Mouse (Mus musculus): ENCODE results near the gene Dnajb13. TPM values are rescaled to one million over a fixed set of nuclear protein-coding genes. Genes with fewer than 3 reads are reported as not detected.

Dnajb13 gene
- polyA plus RNA-seq, 1 experiment from 2014 or later: 0.18 TPM

GRCm38 (mm10) chr7:100464248-100464647 is 50.5 kb downstream of the Dnajb13 start:
- Histone ChIP-seq H3K4me2 (ENCODE audit: low read length) (no peak overlapping the region), H3K9me3 (replicated peaks; ENCODE audit: low read length) (no peaks in the 10 kb centered on the region), H3K4me1 (replicated peaks; ENCODE audit: insufficient read depth, low read length) (peaks cover 10% of the 10 kb centered on the region; the same call in 1 of the 2 replicates), H3K9ac (ENCODE audit: low read depth, low read length) (no peak overlapping the region), H3K4me3 (replicated peaks; ENCODE audit: low read depth, low read length) (no peak overlapping the region), H3K27ac (peak overlapping the region; percentile 82; the same call in 1 of the 2 replicates), H3K36me3 (ENCODE audit: insufficient read depth, low read length) (peaks cover 12% of the 10 kb centered on the region), H3K27me3 (ENCODE audit: insufficient read depth, low read length) (no peaks in the 10 kb centered on the region)
- TF ChIP-seq CTCF (IDR thresholded peaks at IDR 0.05; ENCODE audit: low read depth): no peak
- ATAC-seq (replicated peaks; ENCODE audit: low FRiP score, low read depth) (no peak), DNase-seq (ENCODE audit: low spot score) (no peak)
- WGBS: 83% methylated on average over 7 of the region's 7 CpGs

GRCm38 (mm10) chr7:100463757-100464156 is 51.0 kb downstream of the Dnajb13 start:
- peak; percentile 22 for DNase-seq (ENCODE audit: low spot score)
- Histone ChIP-seq H3K27ac (no peak overlapping the region), H3K4me2 (ENCODE audit: low read length) (no peak overlapping the region), H3K9ac (ENCODE audit: low read depth, low read length) (no peak overlapping the region), H3K4me3 (replicated peaks; ENCODE audit: low read depth, low read length) (no peak overlapping the region), H3K9me3 (replicated peaks; ENCODE audit: low read length) (no peaks in the 10 kb centered on the region), H3K36me3 (ENCODE audit: insufficient read depth, low read length) (peaks cover 10% of the 10 kb centered on the region; the same call in 1 of the 2 replicates), H3K27me3 (ENCODE audit: insufficient read depth, low read length) (no peaks in the 10 kb centered on the region), H3K4me1 (replicated peaks; ENCODE audit: insufficient read depth, low read length) (peaks cover 10% of the 10 kb centered on the region; the same call in 1 of the 2 replicates)
- 52% methylated on average over 10 of the region's 10 CpGs for WGBS
- TF ChIP-seq CTCF (IDR thresholded peaks at IDR 0.05; ENCODE audit: low read depth): no peak
- 0 out of 2 replicates have a peak, but pooled peaks have one; percentile 16 for ATAC-seq (replicated peaks; ENCODE audit: low FRiP score, low read depth)

- Histone ChIP-seq H3K9ac (ENCODE audit: low read depth, low read length) (no peak overlapping the region), H3K27me3 (ENCODE audit: insufficient read depth, low read length) (no peaks in the 10 kb centered on the region), H3K4me3 (replicated peaks; ENCODE audit: low read depth, low read length) (no peak overlapping the region), H3K4me1 (replicated peaks; ENCODE audit: insufficient read depth, low read length) (peaks cover 10% of the 10 kb centered on the region; the same call in 1 of the 2 replicates), H3K27ac (no peak overlapping the region), H3K4me2 (ENCODE audit: low read length) (no peak overlapping the region), H3K36me3 (ENCODE audit: insufficient read depth, low read length) (peaks cover 10% of the 10 kb centered on the region; the same call in 1 of the 2 replicates), H3K9me3 (replicated peaks; ENCODE audit: low read length) (no peaks in the 10 kb centered on the region)
- WGBS: 72% methylated on average over 9 of the region's 9 CpGs
- DNase-seq (ENCODE audit: low spot score) (no peak), ATAC-seq (replicated peaks; ENCODE audit: low FRiP score, low read depth) (no peak)
- TF ChIP-seq CTCF (IDR thresholded peaks at IDR 0.05; ENCODE audit: low read depth): no peak
Observed at GRCm38 (mm10) chr7:100463194-100463593, 51.6 kb downstream of the Dnajb13 start.

GRCm38 (mm10) chr7:100461621-100462151 is 53.1 kb downstream of the Dnajb13 start:
- Histone ChIP-seq H3K9ac (ENCODE audit: low read depth, low read length) (no peak overlapping the region), H3K36me3 (ENCODE audit: insufficient read depth, low read length) (peaks cover 11% of the 10 kb centered on the region; the same call in 1 of the 2 replicates), H3K4me1 (replicated peaks; ENCODE audit: insufficient read depth, low read length) (peaks cover 10% of the 10 kb centered on the region; the same call in 1 of the 2 replicates), H3K27ac (no peak overlapping the region), H3K4me3 (replicated peaks; ENCODE audit: low read depth, low read length) (no peak overlapping the region), H3K9me3 (replicated peaks; ENCODE audit: low read length) (no peaks in the 10 kb centered on the region), H3K27me3 (ENCODE audit: insufficient read depth, low read length) (no peaks in the 10 kb centered on the region), H3K4me2 (ENCODE audit: low read length) (no peak overlapping the region)
- ATAC-seq (replicated peaks; ENCODE audit: low FRiP score, low read depth): no peak
- WGBS: 74% methylated on average over 6 of the region's 6 CpGs
- TF ChIP-seq CTCF (IDR thresholded peaks at IDR 0.05; ENCODE audit: low read depth): no peak
- DNase-seq (ENCODE audit: low spot score): no peak

GRCm38 (mm10) chr7:100459862-100460261 is 54.9 kb downstream of the Dnajb13 start:
- 94% methylated on average over 3 of the region's 3 CpGs for WGBS
- no peaks in the 10 kb centered on the region for H3K9me3 ChIP-seq (replicated peaks; ENCODE audit: low read length)
- H3K27ac ChIP-seq: no peak overlapping the region
- H3K36me3 ChIP-seq (ENCODE audit: insufficient read depth, low read length): peaks cover 25% of the 10 kb centered on the region
- ATAC-seq (replicated peaks; ENCODE audit: low FRiP score, low read depth) (no peak), DNase-seq (ENCODE audit: low spot score) (no peak)
- H3K4me2 ChIP-seq (ENCODE audit: low read length): no peak overlapping the region
- no peak overlapping the region for H3K4me3 ChIP-seq (replicated peaks; ENCODE audit: low read depth, low read length)
- H3K27me3 ChIP-seq (ENCODE audit: insufficient read depth, low read length): no peaks in the 10 kb centered on the region
- no peak for TF ChIP-seq CTCF (IDR thresholded peaks at IDR 0.05; ENCODE audit: low read depth)
- peaks cover under 1% of the 10 kb centered on the region; the same call in 1 of the 2 replicates for H3K4me1 ChIP-seq (replicated peaks; ENCODE audit: insufficient read depth, low read length)
- H3K9ac ChIP-seq (ENCODE audit: low read depth, low read length): no peak overlapping the region

GRCm38 (mm10) chr7:100458153-100458552 is 56.6 kb downstream of the Dnajb13 start:
- H3K27ac ChIP-seq: no peak overlapping the region
- H3K4me2 ChIP-seq (ENCODE audit: low read length): no peak overlapping the region
- TF ChIP-seq CTCF (IDR thresholded peaks at IDR 0.05; ENCODE audit: low read depth): no peak
- no peaks in the 10 kb centered on the region for H3K9me3 ChIP-seq (replicated peaks; ENCODE audit: low read length)
- no peak overlapping the region for H3K9ac ChIP-seq (ENCODE audit: low read depth, low read length)
- H3K4me1 ChIP-seq (replicated peaks; ENCODE audit: insufficient read depth, low read length): no peaks in the 10 kb centered on the region
- WGBS: 50% methylated on average over 1 of the region's 1 CpGs
- ATAC-seq (replicated peaks; ENCODE audit: low FRiP score, low read depth) (no peak), DNase-seq (ENCODE audit: low spot score) (no peak)
- peaks cover 41% of the 10 kb centered on the region for H3K36me3 ChIP-seq (ENCODE audit: insufficient read depth, low read length)
- no peak overlapping the region for H3K4me3 ChIP-seq (replicated peaks; ENCODE audit: low read depth, low read length)
- H3K27me3 ChIP-seq (ENCODE audit: insufficient read depth, low read length): no peaks in the 10 kb centered on the region

Other genes with a start within 250 kb of the Dnajb13 start
- 2.2 and 2.7 TPM in 2 replicates for gene P4ha3, start 229.4 kb downstream of the Dnajb13 start, polyA plus RNA-seq (2015; fragmentation: Nextera tagmentation; extraction: Ambion mirVana)
- 13.1 TPM in 2 replicates for gene C2cd3, start 142.7 kb downstream of the Dnajb13 start, polyA plus RNA-seq (2015; fragmentation: Nextera tagmentation; extraction: Ambion mirVana)
- gene Ppme1, start 142.7 kb downstream of the Dnajb13 start, polyA plus RNA-seq (2015; fragmentation: Nextera tagmentation; extraction: Ambion mirVana): 45.9 and 47.6 TPM in 2 replicates
- 0.05 and 0.13 TPM in 2 replicates for gene Ucp3, start 42.0 kb downstream of the Dnajb13 start, polyA plus RNA-seq (2015; fragmentation: Nextera tagmentation; extraction: Ambion mirVana)
- gene Ucp2, start 21.6 kb downstream of the Dnajb13 start, polyA plus RNA-seq (2015; fragmentation: Nextera tagmentation; extraction: Ambion mirVana): 274 and 319 TPM in 2 replicates
- 21.7 and 21.9 TPM in 2 replicates for gene Coa4, start 22.1 kb upstream of the Dnajb13 start, polyA plus RNA-seq (2015; fragmentation: Nextera tagmentation; extraction: Ambion mirVana)
- gene Rab6a, start 92.5 kb upstream of the Dnajb13 start, polyA plus RNA-seq (2015; fragmentation: Nextera tagmentation; extraction: Ambion mirVana): 90.7 and 94.6 TPM in 2 replicates
- gene Mrpl48, start 93.3 kb upstream of the Dnajb13 start, polyA plus RNA-seq (2015; fragmentation: Nextera tagmentation; extraction: Ambion mirVana): 105 and 107 TPM in 2 replicates
- gene Plekhb1, start 147.5 kb upstream of the Dnajb13 start, polyA plus RNA-seq (2015; fragmentation: Nextera tagmentation; extraction: Ambion mirVana): 4.6 and 5.1 TPM in 2 replicates
- gene Fam168a, start 191.7 kb upstream of the Dnajb13 start, polyA plus RNA-seq (2015; fragmentation: Nextera tagmentation; extraction: Ambion mirVana): 29.1 and 29.7 TPM in 2 replicates